Mouse (Mus musculus): Measurements from ENCODE around the gene Stau1. TPM values are rescaled to one million over a fixed set of nuclear protein-coding genes. Genes with fewer than 3 reads are reported as not detected.

Gene Stau1
- polyA plus RNA-seq, 1 experiment: 35.9 TPM

DNA sequence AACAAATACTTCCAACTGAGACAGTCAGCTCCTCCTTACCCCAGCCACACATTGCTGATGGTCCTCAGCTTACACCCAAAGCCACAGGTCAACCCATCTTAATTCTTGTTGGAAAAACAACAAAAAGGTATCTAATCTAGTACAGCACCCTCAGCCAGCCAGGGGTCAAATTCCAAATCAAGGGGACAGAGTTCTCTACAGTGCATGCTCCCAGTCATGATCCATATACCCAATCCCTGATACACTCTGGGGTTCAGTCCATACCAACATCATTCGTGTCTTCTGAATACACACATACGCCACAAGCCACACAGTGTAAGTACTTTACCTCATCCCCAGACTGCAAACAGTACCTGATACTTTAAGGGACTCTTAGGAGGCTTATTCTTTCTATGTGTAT, 10.3 kb upstream of the Stau1 start:
- H3K4me3 ChIP-seq (ENCODE audit: insufficient read depth, low read depth, low read length): no peak overlapping the region
- no peaks in the 10 kb centered on the region for H3K4me1 ChIP-seq (ENCODE audit: control insufficient read depth, insufficient read depth, insufficient read length, low read length)
- H3K27ac ChIP-seq (replicated peaks; ENCODE audit: low read depth, low read length): no peak overlapping the region

DNA sequence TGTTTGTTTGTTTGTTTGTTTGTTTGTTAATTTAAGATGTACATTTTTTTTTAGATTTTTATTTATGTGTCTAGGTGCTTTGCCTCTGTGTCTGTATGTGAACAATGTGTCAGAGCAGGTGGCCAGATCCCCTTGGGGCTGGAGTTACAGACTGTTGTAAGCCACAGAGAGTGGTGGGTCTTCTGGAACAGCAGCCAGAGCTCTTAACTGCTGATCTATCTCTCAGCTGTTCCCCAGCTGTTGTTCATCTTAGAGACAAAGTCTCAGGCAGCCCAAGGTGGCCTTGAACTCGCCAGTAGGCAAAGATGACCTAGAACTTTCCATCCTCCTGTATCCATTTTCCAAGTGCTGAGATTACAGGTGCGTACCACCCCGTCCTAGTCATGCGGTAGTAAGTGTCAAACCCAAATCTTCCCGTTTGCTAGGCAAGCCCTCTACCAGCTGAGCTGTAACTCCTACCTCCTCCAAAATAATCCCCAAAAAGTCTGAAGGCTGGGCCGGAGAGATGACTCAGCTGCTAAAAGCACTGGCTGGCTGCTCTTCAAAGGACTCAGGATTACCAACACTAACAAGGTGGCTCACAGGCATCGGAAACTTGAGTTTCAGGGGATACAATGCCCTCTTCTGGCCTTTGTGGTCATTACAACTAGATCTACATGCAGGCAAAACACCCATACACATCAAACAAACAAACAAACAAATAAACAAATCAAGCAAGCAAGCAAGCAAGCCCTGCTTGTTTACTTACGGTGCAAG, 8.2 kb upstream of the Stau1 start:
- Histone ChIP-seq H3K27ac (replicated peaks; ENCODE audit: low read depth, low read length) (no peak overlapping the region), H3K4me3 (ENCODE audit: insufficient read depth, low read depth, low read length) (no peak overlapping the region)

DNA sequence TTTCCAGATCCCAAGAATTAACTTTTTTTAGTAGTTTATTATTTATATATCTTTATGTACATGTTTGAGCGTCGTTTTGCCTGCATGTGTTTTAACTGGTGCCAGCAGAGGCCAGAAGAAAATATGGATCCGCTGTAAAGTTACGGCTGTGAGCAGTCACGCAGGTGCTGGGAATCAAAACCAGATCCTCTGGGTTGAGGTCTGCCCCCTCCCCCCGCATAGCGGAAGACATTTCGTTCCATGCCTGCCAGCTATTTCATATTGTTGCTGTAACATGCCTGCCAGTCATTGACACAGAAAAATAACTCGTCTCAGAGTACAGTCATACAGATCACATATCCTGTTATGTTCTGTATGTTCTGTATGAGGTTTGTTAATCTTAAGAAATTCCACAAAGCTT, 5.4 kb upstream of the Stau1 start:
- Histone ChIP-seq H3K27ac (replicated peaks; ENCODE audit: low read depth, low read length) (no peak overlapping the region), H3K4me3 (ENCODE audit: insufficient read depth, low read depth, low read length) (no peak overlapping the region), H3K4me1 (ENCODE audit: control insufficient read depth, insufficient read depth, insufficient read length, low read length) (no peaks in the 10 kb centered on the region)

More for the DNA sequence above, 8.2 kb upstream of the Stau1 start:
- no peaks in the 10 kb centered on the region for H3K4me1 ChIP-seq (ENCODE audit: control insufficient read depth, insufficient read depth, insufficient read length, low read length)

DNA sequence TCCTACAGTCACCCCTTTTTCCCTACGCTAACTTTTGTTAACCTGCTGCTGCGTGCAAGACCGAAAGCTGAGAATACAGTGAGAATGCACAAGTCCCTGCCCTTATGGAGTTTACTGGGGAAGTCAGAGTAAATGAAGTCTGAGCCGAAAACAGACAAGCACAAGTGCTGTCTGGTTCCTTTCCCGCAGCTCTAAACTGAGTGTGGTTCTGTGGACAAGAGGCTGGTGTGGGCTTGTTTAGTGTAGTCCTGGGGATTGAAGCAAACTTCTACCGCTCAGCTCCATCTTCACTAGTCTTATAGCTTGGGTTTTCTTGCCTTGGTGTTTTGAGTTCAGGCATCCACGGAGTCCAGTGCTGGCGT, 415 bp upstream of the Stau1 start:
- Histone ChIP-seq H3K27ac (replicated peaks; ENCODE audit: low read depth, low read length) (peak overlapping the region; percentile 73), H3K4me3 (ENCODE audit: insufficient read depth, low read depth, low read length) (peak overlapping the region; percentile 53), H3K4me1 (ENCODE audit: control insufficient read depth, insufficient read depth, insufficient read length, low read length) (peaks cover 13% of the 10 kb centered on the region)

DNA sequence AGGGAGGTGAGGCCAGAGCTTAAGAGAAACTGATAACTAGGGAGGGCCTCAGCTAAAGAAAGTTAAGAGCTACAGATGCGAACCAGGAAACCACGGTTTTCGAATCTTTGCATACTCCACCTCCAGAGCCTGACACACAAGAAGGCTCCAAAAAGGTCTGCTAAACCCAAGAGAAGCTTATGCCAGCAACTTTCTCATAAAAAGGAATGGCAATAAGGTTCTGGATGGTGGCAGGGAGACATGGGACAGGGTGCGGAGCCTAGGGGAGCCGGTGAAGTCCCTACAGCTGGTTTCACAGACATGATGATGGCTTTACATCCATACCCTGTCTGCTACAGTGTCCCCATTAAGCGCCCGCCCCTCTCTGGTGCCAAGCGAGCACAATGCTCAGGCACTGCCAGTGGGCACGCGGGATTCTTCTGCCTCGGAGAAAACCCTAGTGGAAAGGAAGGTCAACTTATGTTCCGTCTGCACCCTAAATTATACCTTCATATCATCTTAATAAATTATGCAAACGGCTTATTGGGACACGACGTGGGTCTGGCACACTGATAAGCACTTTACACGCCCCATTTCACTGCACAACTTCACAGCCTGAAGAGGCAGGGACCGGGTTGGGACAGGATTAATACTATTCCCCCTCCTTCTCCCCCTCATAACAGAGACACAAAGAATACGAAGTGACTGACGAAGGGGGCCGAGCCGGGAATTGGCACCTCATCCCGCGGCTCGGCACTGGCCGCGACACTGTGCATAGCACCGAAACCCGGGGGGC, 891 bp downstream of the Stau1 start:
- Histone ChIP-seq H3K27ac (replicated peaks; ENCODE audit: low read depth, low read length) (peak overlapping the region; percentile 56), H3K4me1 (ENCODE audit: control insufficient read depth, insufficient read depth, insufficient read length, low read length) (peaks cover 16% of the 10 kb centered on the region), H3K4me3 (ENCODE audit: insufficient read depth, low read depth, low read length) (peak overlapping the region; percentile 88)

DNA sequence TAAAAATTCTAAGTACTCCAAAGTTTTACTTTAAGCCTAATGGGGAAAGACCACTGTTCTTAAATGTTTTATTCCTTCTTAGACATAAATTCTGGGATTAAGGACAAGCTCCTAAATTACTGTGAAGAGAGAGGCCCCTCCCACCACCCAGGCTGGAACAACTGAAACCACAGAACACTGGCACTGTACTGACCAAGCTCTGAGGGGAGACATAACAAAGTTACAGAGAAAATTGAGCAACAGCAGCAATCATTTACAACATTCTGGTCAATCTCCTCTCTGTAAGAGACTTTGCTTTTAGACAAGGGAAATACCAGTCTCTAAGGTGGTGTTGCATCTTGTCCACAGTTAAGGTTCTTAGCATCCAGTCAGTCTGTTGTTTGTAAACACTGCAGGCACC, 4.2 kb downstream of the Stau1 start:
- peaks cover 18% of the 10 kb centered on the region for H3K4me1 ChIP-seq (ENCODE audit: control insufficient read depth, insufficient read depth, insufficient read length, low read length)
- no peak overlapping the region for H3K27ac ChIP-seq (replicated peaks; ENCODE audit: low read depth, low read length)
- no peak overlapping the region for H3K4me3 ChIP-seq (ENCODE audit: insufficient read depth, low read depth, low read length)

DNA sequence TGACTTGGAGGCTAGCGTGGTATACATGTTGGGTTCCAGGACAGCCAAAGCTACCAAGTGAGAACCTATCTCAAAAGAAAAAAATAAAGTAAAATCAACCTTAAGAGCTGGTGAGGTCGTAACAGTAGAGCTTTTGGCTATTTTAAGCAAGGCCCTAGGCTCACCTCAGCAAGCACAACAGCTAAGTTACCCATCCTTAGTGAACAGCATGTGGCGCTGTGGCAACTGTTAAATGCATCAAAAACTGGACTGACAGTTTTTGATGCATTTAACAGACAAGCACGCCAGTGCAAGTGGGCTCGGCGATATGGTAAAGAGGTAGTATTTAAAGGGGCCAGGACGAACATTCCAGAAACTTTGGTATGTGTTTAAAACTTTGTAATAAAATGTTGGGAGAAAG, 5.2 kb downstream of the Stau1 start:
- H3K4me1 ChIP-seq (ENCODE audit: control insufficient read depth, insufficient read depth, insufficient read length, low read length): peaks cover 18% of the 10 kb centered on the region
- no peak overlapping the region for H3K4me3 ChIP-seq (ENCODE audit: insufficient read depth, low read depth, low read length)
- H3K27ac ChIP-seq (replicated peaks; ENCODE audit: low read depth, low read length): no peak overlapping the region

DNA sequence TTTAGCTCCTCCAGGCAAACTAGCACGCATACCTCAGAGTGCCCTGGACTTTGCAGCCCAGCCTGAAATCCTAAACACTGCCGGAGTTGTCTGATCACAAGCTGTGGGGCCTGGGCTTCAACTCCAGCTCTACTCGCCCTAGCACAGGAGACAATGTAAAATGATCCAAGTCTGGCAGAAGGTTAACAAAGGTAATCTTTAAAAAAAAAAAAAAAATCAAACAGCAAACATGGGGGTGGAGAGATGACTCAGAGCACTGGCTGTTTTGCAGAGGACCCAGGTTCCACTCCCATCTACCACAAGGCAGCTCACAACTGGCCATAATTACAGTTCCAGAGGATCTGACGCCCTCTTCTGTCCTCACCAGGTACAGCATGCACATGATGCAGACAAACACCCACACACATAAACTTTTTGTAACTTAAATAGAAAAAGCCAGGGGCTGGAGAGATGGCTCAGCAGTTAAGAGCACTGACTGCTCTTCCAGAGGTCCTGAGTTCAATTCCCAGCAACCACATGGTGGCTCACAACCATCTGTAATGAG, 12.7 kb downstream of the Stau1 start:
- no peak overlapping the region for H3K27ac ChIP-seq (replicated peaks; ENCODE audit: low read depth, low read length)
- no peak overlapping the region for H3K4me3 ChIP-seq (ENCODE audit: insufficient read depth, low read depth, low read length)
- H3K4me1 ChIP-seq (ENCODE audit: control insufficient read depth, insufficient read depth, insufficient read length, low read length): peaks cover 2% of the 10 kb centered on the region; the same call in 1 of the 2 replicates

DNA sequence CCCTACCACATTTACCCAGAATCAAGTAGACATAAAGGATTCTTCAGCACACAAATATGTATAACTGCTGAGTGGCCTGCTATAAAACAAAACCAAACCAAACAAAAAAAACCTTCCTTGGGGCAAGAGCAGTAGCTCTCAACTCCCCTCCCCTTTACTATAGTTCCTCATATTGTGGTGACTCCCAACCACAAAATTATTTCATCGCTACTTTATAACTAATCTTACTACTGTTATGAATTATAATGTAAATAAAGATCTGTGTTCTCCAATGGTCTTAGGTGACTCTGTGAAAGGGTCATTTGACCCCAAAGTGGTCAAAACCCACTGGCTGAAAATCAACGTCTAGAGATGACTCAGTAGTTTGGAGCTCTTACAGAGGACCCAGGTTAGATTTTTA, 15.9 kb downstream of the Stau1 start:
- Histone ChIP-seq H3K4me1 (ENCODE audit: control insufficient read depth, insufficient read depth, insufficient read length, low read length) (peaks cover 18% of the 10 kb centered on the region), H3K27ac (replicated peaks; ENCODE audit: low read depth, low read length) (no peak overlapping the region), H3K4me3 (ENCODE audit: insufficient read depth, low read depth, low read length) (no peak overlapping the region)

DNA sequence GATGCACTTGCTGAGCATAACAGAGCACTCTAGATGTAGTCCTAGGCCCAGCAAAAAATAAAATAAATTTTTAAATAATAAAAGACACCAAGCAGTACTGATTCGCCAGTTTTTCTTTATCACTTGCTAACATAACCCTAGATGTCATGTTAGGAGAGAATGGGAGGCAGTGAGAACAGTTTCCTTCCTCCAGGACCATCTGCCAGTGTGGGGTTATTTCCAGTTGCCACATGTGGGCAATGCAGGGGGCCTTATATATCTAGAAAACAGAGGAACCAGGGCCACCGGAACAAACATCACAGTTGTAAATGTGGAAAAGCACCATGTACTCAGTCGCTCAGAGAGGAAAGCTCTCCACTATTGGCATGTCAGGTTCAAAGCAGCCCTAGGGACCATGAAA, 18.6 kb downstream of the Stau1 start:
- Histone ChIP-seq H3K4me3 (ENCODE audit: insufficient read depth, low read depth, low read length) (no peak overlapping the region), H3K27ac (replicated peaks; ENCODE audit: low read depth, low read length) (0 out of 2 replicates have a peak overlapping the region, but pooled peaks have one; percentile 0), H3K4me1 (ENCODE audit: control insufficient read depth, insufficient read depth, insufficient read length, low read length) (peaks cover 27% of the 10 kb centered on the region)

DNA sequence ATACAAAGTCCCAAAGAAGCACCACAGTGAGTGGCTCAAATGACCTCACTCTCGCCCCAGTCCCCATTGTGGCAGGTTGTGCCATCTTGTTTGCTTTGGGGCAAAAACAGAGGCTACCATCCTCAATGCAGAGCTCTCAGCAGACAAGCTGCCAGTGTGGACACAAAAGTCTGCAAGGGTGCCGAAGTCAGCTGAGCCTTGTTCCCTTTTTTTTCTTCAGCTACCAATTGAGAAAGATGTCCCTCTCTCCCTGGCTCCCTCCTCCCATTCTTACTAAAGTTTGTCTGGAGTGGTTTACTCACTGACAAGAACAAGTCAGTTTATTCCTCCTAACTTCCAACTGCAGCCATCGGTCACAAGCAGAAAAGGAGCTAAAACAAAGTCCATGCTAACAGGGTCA, 19.7 kb downstream of the Stau1 start:
- H3K4me1 ChIP-seq (ENCODE audit: control insufficient read depth, insufficient read depth, insufficient read length, low read length): peaks cover 27% of the 10 kb centered on the region
- no peak overlapping the region for H3K4me3 ChIP-seq (ENCODE audit: insufficient read depth, low read depth, low read length)
- peak overlapping the region; percentile 31; the same call in 1 of the 2 replicates for H3K27ac ChIP-seq (replicated peaks; ENCODE audit: low read depth, low read length)

DNA sequence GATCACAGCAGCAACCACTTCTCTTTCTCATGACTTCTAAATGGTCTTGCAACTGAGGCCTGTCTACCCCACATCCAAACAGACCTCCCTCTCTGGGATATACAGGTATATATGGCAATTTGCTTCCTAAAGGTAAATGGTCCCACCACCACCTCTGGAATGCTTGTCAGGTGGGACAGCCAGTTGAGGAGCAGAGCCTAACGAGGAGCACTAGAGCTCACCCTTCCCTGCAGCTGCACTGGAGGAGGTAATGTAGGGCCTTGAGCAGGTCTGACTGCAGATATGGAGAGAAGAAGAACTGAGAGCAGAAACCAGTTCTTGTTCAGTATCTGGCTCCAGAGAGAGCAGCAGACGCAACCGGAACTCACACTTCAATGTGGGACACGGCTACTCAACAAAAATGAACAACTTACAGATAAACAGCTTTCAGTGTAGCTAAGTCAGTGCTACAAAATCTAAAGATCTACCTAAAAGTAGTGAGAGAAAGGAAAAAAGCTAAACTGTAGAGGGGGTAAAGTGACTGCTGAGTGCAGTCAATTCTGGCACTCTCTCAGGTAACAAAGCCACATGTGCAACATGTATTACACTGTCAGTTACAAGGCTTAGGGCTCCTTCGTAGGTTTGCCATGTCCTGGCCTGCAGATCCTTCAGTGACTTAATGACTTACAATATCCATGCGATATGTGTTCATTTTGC, 21.8 kb downstream of the Stau1 start:
- peak overlapping the region; percentile 56 for H3K27ac ChIP-seq (replicated peaks; ENCODE audit: low read depth, low read length)
- no peak overlapping the region for H3K4me3 ChIP-seq (ENCODE audit: insufficient read depth, low read depth, low read length)
- H3K4me1 ChIP-seq (ENCODE audit: control insufficient read depth, insufficient read depth, insufficient read length, low read length): peaks cover 27% of the 10 kb centered on the region

DNA sequence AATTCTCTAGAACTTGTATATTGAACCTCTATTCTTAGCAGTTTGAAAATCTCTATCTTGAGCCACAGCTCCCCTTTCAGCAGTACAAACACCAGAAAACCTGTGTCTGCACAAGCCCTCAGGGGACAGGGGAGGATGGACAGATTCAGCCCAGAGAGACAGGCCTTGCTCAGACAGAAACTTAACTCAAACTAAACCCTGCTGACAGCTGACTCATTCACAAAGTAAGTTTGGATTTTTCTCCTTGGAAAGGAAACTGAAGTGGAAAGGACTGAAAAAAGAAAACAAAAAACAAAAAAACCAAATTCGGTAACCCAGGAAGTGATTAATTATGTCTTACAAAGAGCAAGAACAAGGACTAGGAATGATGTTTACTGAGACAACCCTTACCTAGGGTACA, 22.9 kb downstream of the Stau1 start:
- H3K4me3 ChIP-seq (ENCODE audit: insufficient read depth, low read depth, low read length): no peak overlapping the region
- peaks cover 24% of the 10 kb centered on the region for H3K4me1 ChIP-seq (ENCODE audit: control insufficient read depth, insufficient read depth, insufficient read length, low read length)
- H3K27ac ChIP-seq (replicated peaks; ENCODE audit: low read depth, low read length): no peak overlapping the region

DNA sequence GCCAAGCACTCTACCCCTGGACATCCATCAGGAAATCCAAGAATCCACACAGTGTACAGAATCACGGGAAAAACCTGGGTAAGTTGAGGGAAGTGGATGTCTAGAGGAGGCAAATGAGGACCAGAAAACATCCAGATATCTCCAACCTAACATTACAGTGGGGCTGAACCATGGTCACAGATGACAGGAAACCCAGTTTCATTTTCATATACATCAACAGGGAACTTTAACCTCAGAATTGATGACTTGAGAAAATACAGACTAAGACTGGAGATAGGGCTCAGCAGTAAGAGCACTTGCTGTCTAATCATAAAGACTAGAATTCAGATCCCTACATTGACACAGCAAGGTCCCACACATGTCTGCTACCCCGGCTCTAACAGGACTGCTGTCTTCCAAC, 31.3 kb downstream of the Stau1 start:
- no peak overlapping the region for H3K27ac ChIP-seq (replicated peaks; ENCODE audit: low read depth, low read length)
- peaks cover 3% of the 10 kb centered on the region for H3K4me1 ChIP-seq (ENCODE audit: control insufficient read depth, insufficient read depth, insufficient read length, low read length)
- H3K4me3 ChIP-seq (ENCODE audit: insufficient read depth, low read depth, low read length): no peak overlapping the region

DNA sequence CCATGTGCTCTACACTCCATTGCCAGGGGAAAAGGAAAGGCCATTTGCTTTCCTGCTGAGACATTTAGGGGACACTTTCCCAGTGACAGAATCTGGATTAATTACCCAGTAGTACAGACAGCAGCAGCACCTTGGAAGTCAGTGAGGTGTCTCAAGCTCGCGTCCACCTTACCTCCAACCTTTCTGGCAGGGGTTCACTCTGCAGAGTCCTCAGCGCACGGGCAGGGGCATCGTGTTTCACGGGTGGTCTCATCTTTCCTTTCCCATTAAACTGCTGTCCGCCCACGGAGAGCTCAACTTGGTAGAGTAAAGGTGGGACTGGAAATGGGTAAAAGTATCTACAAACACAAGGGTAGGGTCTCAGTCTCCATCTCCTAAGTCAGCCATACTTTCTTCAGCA, 32.8 kb downstream of the Stau1 start:
- no peak overlapping the region; the same call in 1 of the 2 replicates for H3K27ac ChIP-seq (replicated peaks; ENCODE audit: low read depth, low read length)
- H3K4me1 ChIP-seq (ENCODE audit: control insufficient read depth, insufficient read depth, insufficient read length, low read length): peaks cover 3% of the 10 kb centered on the region
- no peak overlapping the region for H3K4me3 ChIP-seq (ENCODE audit: insufficient read depth, low read depth, low read length)
